Mouse (Mus musculus): ENCODE measurements around the gene Rpl27. TPM values are rescaled to one million over a fixed set of nuclear protein-coding genes. Genes with fewer than 3 reads are reported as not detected.
"Not testable (repeated sequence)": the region's sequence is repeated elsewhere in the genome, so short reads cannot be mapped to it uniquely, and the experiment has no call there.

The Rpl27 gene
- polyA plus RNA-seq, 1 experiment from 2014 or later = 421 TPM

- DNase-seq (no peak), ATAC-seq (ENCODE audit: insufficient read depth) (no peak)
- Histone ChIP-seq H3K9ac (no peak overlapping the region), H3K36me3 (ENCODE audit: insufficient read depth) (no peaks in the 10 kb centered on the region), H3K4me1 (ENCODE audit: insufficient read depth) (no peaks in the 10 kb centered on the region), H3K4me3 (ENCODE audit: low read depth, low read length) (no peak overlapping the region), H3K27ac (ENCODE audit: low read depth) (no peak overlapping the region), H3K9me3 (ENCODE audit: low read depth, low read length) (no peaks in the 10 kb centered on the region), H3K4me2 (no peak overlapping the region), H3K27me3 (ENCODE audit: insufficient read depth, low read length) (no peaks in the 10 kb centered on the region)
- TF ChIP-seq CTCF (IDR thresholded peaks at IDR 0.05; ENCODE audit: low read depth) = no peak
- 62% methylated on average over 5 of the region's 5 CpGs for WGBS
These were observed 32.2 kb downstream of the Rpl27 start for GRCm38 (mm10) chr11:101474298-101474697.

DNA sequence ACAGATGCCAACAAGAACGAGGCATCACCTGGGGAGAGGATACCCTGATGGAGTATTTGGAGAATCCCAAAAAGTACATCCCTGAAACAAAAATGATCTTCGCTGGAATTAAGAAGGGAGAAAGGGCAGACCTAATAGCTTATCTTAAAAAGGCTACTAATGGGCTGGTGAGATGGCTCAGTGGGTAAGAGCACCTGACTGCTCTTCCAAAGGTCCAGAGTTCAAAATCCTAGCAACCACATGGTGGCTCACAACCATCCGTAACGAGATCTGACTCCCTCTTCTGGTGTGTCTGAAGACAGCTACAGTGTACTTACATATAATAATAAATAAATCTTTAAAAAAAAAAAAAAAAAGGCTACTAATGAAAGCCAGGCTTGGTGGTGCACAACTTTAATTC lies 34.3 kb downstream of the Rpl27 start:
- not testable (repeated sequence) for H3K27me3 ChIP-seq (ENCODE audit: insufficient read depth, low read length); H3K9ac ChIP-seq; H3K4me3 ChIP-seq (ENCODE audit: low read depth, low read length); H3K9me3 ChIP-seq (ENCODE audit: low read depth, low read length); H3K4me1 ChIP-seq (ENCODE audit: insufficient read depth); H3K27ac ChIP-seq (ENCODE audit: low read depth); H3K36me3 ChIP-seq (ENCODE audit: insufficient read depth); ATAC-seq (ENCODE audit: insufficient read depth); DNase-seq; H3K4me2 ChIP-seq
- WGBS = 86% methylated on average over 4 of the region's 4 CpGs

GRCm38 (mm10) chr11:101477194-101477551 lies 35.1 kb downstream of the Rpl27 start:
- Histone ChIP-seq H3K27me3 (ENCODE audit: insufficient read depth, low read length) (no peaks in the 10 kb centered on the region), H3K4me3 (ENCODE audit: low read depth, low read length) (no peak overlapping the region), H3K27ac (ENCODE audit: low read depth) (no peak overlapping the region), H3K36me3 (ENCODE audit: insufficient read depth) (no peaks in the 10 kb centered on the region), H3K4me2 (no peak overlapping the region), H3K9ac (no peak overlapping the region), H3K4me1 (ENCODE audit: insufficient read depth) (no peaks in the 10 kb centered on the region), H3K9me3 (ENCODE audit: low read depth, low read length) (no peaks in the 10 kb centered on the region)
- no peak for TF ChIP-seq CTCF (IDR thresholded peaks at IDR 0.05; ENCODE audit: low read depth)
- ATAC-seq (ENCODE audit: insufficient read depth) = no peak
- WGBS = 43% methylated on average over 4 of the region's 4 CpGs
- no peak for DNase-seq

DNA sequence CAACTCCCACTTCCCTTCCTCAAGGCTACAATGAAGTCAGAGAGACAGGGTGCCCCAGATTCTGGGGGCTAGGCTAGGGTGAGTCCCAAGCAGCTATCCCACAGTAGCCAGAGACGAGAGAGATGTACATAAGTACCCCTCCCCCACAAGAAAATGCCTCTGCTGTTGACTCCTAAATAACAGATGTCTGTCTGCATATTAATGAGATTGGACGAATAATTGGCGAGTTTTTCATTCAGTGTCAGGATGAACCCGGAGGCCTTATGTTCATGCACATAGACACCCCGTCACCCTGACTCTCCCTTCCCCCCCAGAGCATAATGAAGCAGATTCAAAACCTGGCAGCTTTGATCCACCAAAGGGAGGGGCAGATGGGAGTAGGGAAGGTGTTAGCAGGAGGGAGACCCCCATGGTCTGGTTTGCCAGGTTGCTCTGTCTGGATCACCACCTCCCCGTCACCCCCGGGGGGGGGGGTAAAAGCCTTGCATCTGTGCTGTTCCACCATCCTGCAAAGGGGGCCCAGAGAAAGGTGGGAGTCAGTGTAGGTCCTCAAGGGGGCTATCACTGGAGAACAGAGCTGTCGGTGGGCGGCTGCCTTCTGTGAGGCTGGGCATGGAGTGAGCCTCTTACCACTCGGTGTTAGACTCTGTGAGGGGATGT lies 35.6 kb downstream of the Rpl27 start:
- Histone ChIP-seq H3K27me3 (ENCODE audit: insufficient read depth, low read length) (no peaks in the 10 kb centered on the region), H3K36me3 (ENCODE audit: insufficient read depth) (no peaks in the 10 kb centered on the region), H3K9ac (no peak overlapping the region), H3K9me3 (ENCODE audit: low read depth, low read length) (no peaks in the 10 kb centered on the region), H3K27ac (ENCODE audit: low read depth) (no peak overlapping the region), H3K4me2 (no peak overlapping the region), H3K4me1 (ENCODE audit: insufficient read depth) (no peaks in the 10 kb centered on the region), H3K4me3 (ENCODE audit: low read depth, low read length) (no peak overlapping the region)
- DNase-seq (no peak), ATAC-seq (ENCODE audit: insufficient read depth) (no peak)
- 59% methylated on average over 10 of the region's 10 CpGs for WGBS
- TF ChIP-seq CTCF (IDR thresholded peaks at IDR 0.05; ENCODE audit: low read depth) = no peak

DNA sequence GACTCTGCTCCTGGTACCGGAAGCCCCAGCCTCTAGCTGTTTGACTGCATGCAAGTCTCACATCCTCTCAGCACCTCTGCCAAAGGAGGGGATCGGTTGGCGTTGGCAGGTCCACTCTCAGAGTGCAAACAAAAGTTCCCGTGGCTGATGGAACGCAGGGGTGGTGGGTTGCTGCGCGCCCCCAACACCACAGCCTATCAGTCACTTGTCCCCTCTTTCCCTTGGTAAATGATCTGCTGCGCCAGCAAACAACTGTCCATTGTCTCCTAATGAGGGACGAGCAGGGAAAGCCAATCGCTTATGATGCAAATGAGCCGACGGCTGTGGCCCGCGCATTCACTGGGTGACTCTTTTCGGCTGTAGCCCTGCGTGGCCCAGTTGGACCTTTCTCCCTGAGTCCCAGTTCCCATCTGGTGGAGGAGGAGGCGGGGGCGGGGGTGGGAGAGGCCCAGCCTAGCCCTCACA lies 37.1 kb downstream of the Rpl27 start:
- no peaks in the 10 kb centered on the region for H3K36me3 ChIP-seq (ENCODE audit: insufficient read depth)
- ATAC-seq (ENCODE audit: insufficient read depth) (no peak), DNase-seq (peak; percentile 29)
- no peak overlapping the region for H3K4me3 ChIP-seq (ENCODE audit: low read depth, low read length)
- H3K9ac ChIP-seq = no peak overlapping the region
- WGBS = 9% methylated on average over 18 of the region's 18 CpGs
- H3K27ac ChIP-seq (ENCODE audit: low read depth) = no peak overlapping the region
- H3K4me2 ChIP-seq = peak overlapping the region; percentile 50
- H3K4me1 ChIP-seq (ENCODE audit: insufficient read depth) = no peaks in the 10 kb centered on the region
- no peaks in the 10 kb centered on the region for H3K9me3 ChIP-seq (ENCODE audit: low read depth, low read length)
- TF ChIP-seq CTCF (IDR thresholded peaks at IDR 0.05; ENCODE audit: low read depth) = no peak
- H3K27me3 ChIP-seq (ENCODE audit: insufficient read depth, low read length) = no peaks in the 10 kb centered on the region

DNA sequence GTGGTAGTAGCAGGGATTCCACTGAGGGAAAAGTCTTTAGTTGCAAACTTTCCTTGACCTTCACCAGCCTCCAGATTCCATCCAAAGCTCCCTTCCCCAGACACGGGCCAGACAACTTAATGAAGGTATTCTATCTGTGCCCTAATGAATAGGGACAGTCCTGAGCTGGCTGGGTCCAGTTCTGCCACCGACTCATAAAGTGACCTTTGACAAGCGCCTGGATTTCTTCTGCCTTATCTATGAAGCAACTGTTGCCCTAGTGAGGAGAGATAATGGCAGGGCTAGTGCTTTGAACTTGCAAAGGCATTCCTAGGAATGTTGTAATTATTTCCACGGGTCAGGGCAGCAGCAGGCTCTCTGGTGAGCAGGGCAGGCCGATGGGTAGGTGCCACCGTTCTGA lies 38.8 kb downstream of the Rpl27 start:
- TF ChIP-seq CTCF (IDR thresholded peaks at IDR 0.05; ENCODE audit: low read depth) = no peak
- Histone ChIP-seq H3K4me2 (no peak overlapping the region), H3K9ac (no peak overlapping the region), H3K4me3 (ENCODE audit: low read depth, low read length) (no peak overlapping the region), H3K9me3 (ENCODE audit: low read depth, low read length) (no peaks in the 10 kb centered on the region), H3K36me3 (ENCODE audit: insufficient read depth) (no peaks in the 10 kb centered on the region), H3K27ac (ENCODE audit: low read depth) (no peak overlapping the region), H3K27me3 (ENCODE audit: insufficient read depth, low read length) (no peaks in the 10 kb centered on the region), H3K4me1 (ENCODE audit: insufficient read depth) (no peaks in the 10 kb centered on the region)
- ATAC-seq (ENCODE audit: insufficient read depth) (no peak), DNase-seq (no peak)
- 15% methylated on average over 6 of the region's 6 CpGs for WGBS

DNA sequence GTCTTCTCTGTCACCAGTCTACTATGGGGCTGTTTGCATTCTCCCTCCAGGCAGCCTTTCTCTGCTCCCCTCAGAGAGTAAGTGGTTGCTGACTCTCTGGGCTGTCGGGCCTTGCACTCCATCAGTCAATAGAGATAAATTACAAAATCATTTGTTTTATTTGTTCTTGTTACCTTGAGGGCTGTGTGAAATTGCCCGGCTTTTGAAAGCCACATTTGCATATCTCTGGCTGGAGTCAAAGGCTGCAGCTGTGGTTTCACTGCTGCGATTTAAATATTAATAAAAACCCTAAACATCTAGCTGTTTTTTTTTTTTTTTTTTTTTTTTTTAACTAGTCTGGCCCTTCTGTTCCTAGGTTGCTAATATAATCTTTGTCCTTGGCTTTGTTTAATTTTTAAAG lies 41.7 kb downstream of the Rpl27 start:
- Histone ChIP-seq H3K27me3 (ENCODE audit: insufficient read depth, low read length) (no peaks in the 10 kb centered on the region), H3K4me1 (ENCODE audit: insufficient read depth) (no peaks in the 10 kb centered on the region), H3K4me2 (no peak overlapping the region), H3K4me3 (ENCODE audit: low read depth, low read length) (no peak overlapping the region), H3K27ac (ENCODE audit: low read depth) (no peak overlapping the region), H3K9ac (no peak overlapping the region), H3K36me3 (ENCODE audit: insufficient read depth) (peaks cover 17% of the 10 kb centered on the region), H3K9me3 (ENCODE audit: low read depth, low read length) (no peaks in the 10 kb centered on the region)
- DNase-seq (no peak), ATAC-seq (ENCODE audit: insufficient read depth) (no peak)
- no peak for TF ChIP-seq CTCF (IDR thresholded peaks at IDR 0.05; ENCODE audit: low read depth)
- 24% methylated on average over 3 of the region's 3 CpGs for WGBS

- Histone ChIP-seq H3K36me3 (ENCODE audit: insufficient read depth) (peaks cover 21% of the 10 kb centered on the region), H3K4me1 (ENCODE audit: insufficient read depth) (no peaks in the 10 kb centered on the region), H3K27ac (ENCODE audit: low read depth) (no peak overlapping the region), H3K9ac (no peak overlapping the region), H3K4me2 (no peak overlapping the region), H3K27me3 (ENCODE audit: insufficient read depth, low read length) (no peaks in the 10 kb centered on the region), H3K4me3 (ENCODE audit: low read depth, low read length) (no peak overlapping the region), H3K9me3 (ENCODE audit: low read depth, low read length) (no peaks in the 10 kb centered on the region)
- ATAC-seq (ENCODE audit: insufficient read depth) = no peak
- TF ChIP-seq CTCF (IDR thresholded peaks at IDR 0.05; ENCODE audit: low read depth) = no peak
- DNase-seq = no peak
- 58% methylated on average over 6 of the region's 6 CpGs for WGBS
These were observed 42.1 kb downstream of the Rpl27 start for GRCm38 (mm10) chr11:101484245-101484644.

Measured in lung, embryonic 14.5 days (tissue).